ENCODE assay signal across 10 mouse cellular contexts in the genomic region with DNA sequence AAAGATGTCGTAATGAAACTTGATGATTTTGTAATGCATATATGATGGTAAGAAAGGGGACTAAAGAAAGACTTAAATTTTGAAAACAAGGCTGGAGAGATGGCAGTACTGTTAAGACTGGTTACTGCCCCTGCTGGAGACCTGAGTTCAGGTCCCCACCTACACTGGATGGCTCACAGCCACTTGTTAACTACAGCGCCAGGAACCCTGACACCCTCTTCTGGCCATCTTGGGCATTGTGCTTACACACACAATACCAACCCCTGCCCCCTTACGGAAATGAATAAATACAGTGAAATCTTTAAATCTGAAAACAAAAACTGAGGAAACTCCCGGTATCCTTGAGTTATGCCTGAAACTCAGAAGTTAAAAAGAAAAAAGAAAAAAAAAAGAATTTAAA.
DNase-seq lines count a peak whose midpoint lies in the region; ATAC-seq and TF ChIP-seq lines count a peak whose summit lies in the region.
"Had no signal": no experiment of that assay in that cellular context is flagged by ENCODE, and none has a peak within 500 bp of the region (broad histone marks: within the 10 kb centered on the region; RNA-seq: fewer than 3 reads in every experiment).

No protein-coding gene starts in this region.

- H3K4me2 ChIP-seq in lung, embryonic 14.5 days, result no peak overlapping the region
- H3K4me2 ChIP-seq in forebrain, embryonic 13.5 days, result no peak overlapping the region
- H3K4me2 ChIP-seq in hindbrain, embryonic 13.5 days, result no peak overlapping the region
- H3K4me2 ChIP-seq: embryonic facial prominence, embryonic 13.5 days; heart, embryonic 15.5 days had no signal

- H3K36me3 ChIP-seq in lung, embryonic 14.5 days (ENCODE audit: insufficient read depth), result no peaks in the 10 kb centered on the region
- no peaks in the 10 kb centered on the region for H3K36me3 ChIP-seq in forebrain, embryonic 13.5 days (ENCODE audit: poor library complexity, severe bottlenecking)
- no peaks in the 10 kb centered on the region for H3K36me3 ChIP-seq in hindbrain, embryonic 13.5 days
- H3K36me3 ChIP-seq: embryonic facial prominence, embryonic 13.5 days; heart, embryonic 15.5 days had no signal

- WGBS in lung, embryonic 14.5 days, result 79% methylated on average over 4 of the region's 4 CpGs
- 86% methylated on average over 4 of the region's 4 CpGs for WGBS in forebrain, embryonic 13.5 days
- 83% methylated on average over 4 of the region's 4 CpGs for WGBS in hindbrain, embryonic 13.5 days

- H3K9me3 ChIP-seq in lung, embryonic 14.5 days (ENCODE audit: low read depth, low read length), result 0 out of 2 replicates have a peak, but pooled peaks cover 3% of the 10 kb centered on the region
- no peaks in the 10 kb centered on the region for H3K9me3 ChIP-seq in forebrain, embryonic 13.5 days (replicated peaks)
- no peaks in the 10 kb centered on the region for H3K9me3 ChIP-seq in hindbrain, embryonic 13.5 days
- H3K9me3 ChIP-seq: embryonic facial prominence, embryonic 13.5 days; heart, embryonic 15.5 days had no signal

- peak; percentile 23 for DNase-seq in adrenal gland, postnatal 10 days
- DNase-seq in adrenal gland, postnatal 25 days, result no peak
- no peak for DNase-seq in left cerebral cortex, adult 2 months (ENCODE audit: extremely low spot score in 1 of 2, low spot score in 2 of 2)
- DNase-seq in left cerebral cortex, adult 11 months (ENCODE audit: low spot score), result no peak
- peak; percentile 73 for DNase-seq in R1 (ENCODE audit: low read depth, low spot score)
- DNase-seq in lung, embryonic 14.5 days, result peak; percentile 41

- no peak overlapping the region for H3K9ac ChIP-seq in lung, embryonic 14.5 days
- H3K9ac ChIP-seq in forebrain, embryonic 13.5 days, result no peak overlapping the region
- no peak overlapping the region for H3K9ac ChIP-seq in hindbrain, embryonic 13.5 days
- H3K9ac ChIP-seq: embryonic facial prominence, embryonic 13.5 days; heart, embryonic 15.5 days had no signal

- peak; percentile 45 for TF ChIP-seq CTCF in left cerebral cortex, adult 2 months (IDR thresholded peaks at IDR 0.05)
- peak; percentile 60 for TF ChIP-seq CTCF in lung, embryonic 14.5 days (IDR thresholded peaks at IDR 0.05; ENCODE audit: low read depth)

- intact Hi-C loops in left cerebral cortex, adult 2 months (cut with DNase I), result loop anchor here (10.0 kb wide), 1 partner anchor 1218 kb away; no protein-coding TSS in a partner anchor

- no peak overlapping the region for H3K4me3 ChIP-seq in left cerebral cortex, adult 2 months
- no peak overlapping the region for H3K4me3 ChIP-seq in lung, embryonic 14.5 days (ENCODE audit: low read depth, low read length)
- no peak overlapping the region for H3K4me3 ChIP-seq in forebrain, embryonic 13.5 days
- no peak overlapping the region for H3K4me3 ChIP-seq in hindbrain, embryonic 13.5 days
- H3K4me3 ChIP-seq: embryonic facial prominence, embryonic 13.5 days; heart, embryonic 15.5 days had no signal

- no peaks in the 10 kb centered on the region for H3K27me3 ChIP-seq in lung, embryonic 14.5 days (ENCODE audit: insufficient read depth, low read length)
- no peaks in the 10 kb centered on the region for H3K27me3 ChIP-seq in forebrain, embryonic 13.5 days
- H3K27me3 ChIP-seq in hindbrain, embryonic 13.5 days, result peaks cover 7% of the 10 kb centered on the region
- H3K27me3 ChIP-seq: embryonic facial prominence, embryonic 13.5 days; heart, embryonic 15.5 days had no signal

- ATAC-seq in lung, embryonic 14.5 days (ENCODE audit: insufficient read depth), result no peak
- ATAC-seq in forebrain, embryonic 13.5 days, result no peak
- no peak for ATAC-seq in hindbrain, embryonic 13.5 days (ENCODE audit: low FRiP score)

- H3K4me1 ChIP-seq in lung, embryonic 14.5 days (ENCODE audit: insufficient read depth), result no peaks in the 10 kb centered on the region
- peaks cover 20% of the 10 kb centered on the region for H3K4me1 ChIP-seq in forebrain, embryonic 13.5 days
- no peaks in the 10 kb centered on the region for H3K4me1 ChIP-seq in hindbrain, embryonic 13.5 days (replicated peaks)
- H3K4me1 ChIP-seq: embryonic facial prominence, embryonic 13.5 days had no signal

- no peak overlapping the region for H3K27ac ChIP-seq in left cerebral cortex, adult 2 months
- no peak overlapping the region for H3K27ac ChIP-seq in lung, embryonic 14.5 days (ENCODE audit: low read depth)
- H3K27ac ChIP-seq in forebrain, embryonic 13.5 days, result no peak overlapping the region
- H3K27ac ChIP-seq in hindbrain, embryonic 13.5 days, result no peak overlapping the region
- H3K27ac ChIP-seq: embryonic facial prominence, embryonic 13.5 days; heart, embryonic 15.5 days had no signal

Comparison
In these comparisons a context has a peak if more than half of its experiments do, and no peak if none do; other contexts are left out.
1. DNase-seq: peak in adrenal gland, postnatal 10 days (single experiment), R1 (single experiment) and lung, embryonic 14.5 days (single experiment); none in adrenal gland, postnatal 25 days (single experiment), left cerebral cortex, adult 2 months (0 of 2) and left cerebral cortex, adult 11 months (single experiment).